Mouse (Mus musculus): ENCODE results near the gene Kpna3.

The Kpna3 gene

GRCm38 (mm10) chr14:61320765-61321164 is 118.9 kb downstream of the Kpna3 start:
- DNase-seq (ENCODE audit: low read depth, low spot score) = no peak

- peak; percentile 79 for DNase-seq (ENCODE audit: low read depth, low spot score)
Measured at GRCm38 (mm10) chr14:61316861-61317260, 122.8 kb downstream of the Kpna3 start.

Data from 3T3-L1 (cell line).